Mouse (Mus musculus) C2C12 (cell line): ENCODE data around the gene Foxj2.

ENCODE experiments used
- CTCF ChIP-seq: IDR thresholded peaks from one replicate; pipeline ENCODE4 v1.5.1; 2011; ENCODE audit not compliant: control insufficient read depth, insufficient read depth, insufficient read length
- MAX ChIP-seq: IDR thresholded peaks from one replicate; pipeline ENCODE4 v1.6.1; 2011; ENCODE audit warnings: mild to moderate bottlenecking, control low read depth
- MYOD1 ChIP-seq: IDR thresholded peaks from one replicate; pipeline ENCODE4 v1.6.1; 2011; ENCODE audit warnings: low read depth; ENCODE audit not compliant: control insufficient read depth, insufficient read length
- USF1 ChIP-seq: IDR thresholded peaks from one replicate; pipeline ENCODE4 v1.6.1; 2011; ENCODE audit warnings: low read depth, mild to moderate bottlenecking, control low read depth, moderate library complexity

DNA sequence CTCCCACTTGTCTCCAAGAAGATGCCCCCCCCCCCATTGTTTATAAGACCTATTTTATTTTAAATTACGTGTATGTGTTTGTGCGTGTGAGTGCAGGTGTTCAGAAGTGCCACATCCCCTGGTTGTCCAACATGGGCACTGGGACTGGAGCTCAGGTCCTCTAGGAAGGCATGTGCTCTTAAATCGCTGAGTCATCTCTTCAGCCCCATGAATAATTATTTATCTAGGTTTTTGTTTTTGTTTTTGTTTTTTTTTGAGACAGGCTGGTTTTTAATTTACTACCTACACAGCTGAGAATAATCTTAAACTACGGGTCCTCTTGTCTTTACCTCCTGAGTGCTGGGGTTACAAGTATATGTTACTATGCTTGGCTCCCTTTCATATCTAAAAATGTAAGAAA is 6.1 kb upstream of the Foxj2 start:
- no peak for TF ChIP-seq MYOD1
- no peak for TF ChIP-seq CTCF
- no peak for TF ChIP-seq MAX
- no peak for TF ChIP-seq USF1
